Mouse (Mus musculus) lung, embryonic 16.5 days (tissue): ENCODE data around the gene Yy1. TPM values are rescaled to one million over a fixed set of nuclear protein-coding genes. Genes with fewer than 3 reads are reported as not detected.

ENCODE experiments used
- ATAC-seq: fragments of 200-750 bp; cut with Nextera tagmentation; 2 replicates; pipeline ENCODE4 v1.8.0; 2017; ENCODE audit warnings: low read depth, mild to moderate bottlenecking, moderate library complexity
- H3K27ac ChIP-seq: fragments of 300-500 bp; sonication (generic); 2 replicates; pipeline ENCODE4 v1.5.1; 2014; ENCODE audit warnings: mild to moderate bottlenecking, control low read depth, low read length
- H3K27me3 ChIP-seq: fragments of 300-500 bp; sonication (generic); 2 replicates; pipeline ENCODE4 v1.6.1; 2014; ENCODE audit warnings: low read depth, low read length, mixed read lengths; ENCODE audit not compliant: control insufficient read depth, insufficient read depth
- H3K36me3 ChIP-seq: fragments of 300-500 bp; sonication (generic); 2 replicates; pipeline ENCODE4 v1.6.1; 2014; ENCODE audit warnings: low read length; ENCODE audit not compliant: control insufficient read depth, insufficient read depth
- H3K4me1 ChIP-seq: fragments of 300-500 bp; sonication (generic); replicated peaks from 2 replicates; pipeline ENCODE4 v1.6.1; 2014; ENCODE audit warnings: low read length, mixed read lengths; ENCODE audit not compliant: control insufficient read depth, insufficient read depth
- H3K4me2 ChIP-seq: fragments of 300-500 bp; sonication (generic); 2 replicates; pipeline ENCODE4 v1.6.1; 2014; ENCODE audit warnings: low read depth, low read length, control low read depth
- H3K4me3 ChIP-seq: fragments of 300-500 bp; sonication (generic); 2 replicates; pipeline ENCODE4 v1.5.1; 2014; ENCODE audit warnings: mild to moderate bottlenecking, low read length, control low read depth
- H3K9ac ChIP-seq: fragments of 300-500 bp; sonication (generic); 2 replicates; pipeline ENCODE4 v1.6.1; 2014; ENCODE audit warnings: low read length, control low read depth
- H3K9me3 ChIP-seq: fragments of 300-500 bp; sonication (generic); 2 replicates; pipeline ENCODE4 v1.6.1; 2016; ENCODE audit warnings: low read length; ENCODE audit not compliant: control insufficient read depth
- WGBS: fragments of 180-500 bp; shearing (Covaris S2); extraction: QIAGEN DNeasy Blood & Tissue Kit; methylation state at CpG from one replicate; pipeline ENCODE4 v1.1.7; 2014; 5-methylcytosine and 5-hydroxymethylcytosine counted together
- polyA plus RNA-seq: library from polyadenylated mRNA; unstranded; fragments of >200 nt; fragmentation: Nextera tagmentation; extraction: Ambion mirVana; gene quantifications from 2 replicates; pipeline ENCODE4 v1.2.1, GENCODE M21; 2015

Gene Yy1
- polyA plus RNA-seq, 1 experiment from 2014 or later = 14.6 TPM

DNA sequence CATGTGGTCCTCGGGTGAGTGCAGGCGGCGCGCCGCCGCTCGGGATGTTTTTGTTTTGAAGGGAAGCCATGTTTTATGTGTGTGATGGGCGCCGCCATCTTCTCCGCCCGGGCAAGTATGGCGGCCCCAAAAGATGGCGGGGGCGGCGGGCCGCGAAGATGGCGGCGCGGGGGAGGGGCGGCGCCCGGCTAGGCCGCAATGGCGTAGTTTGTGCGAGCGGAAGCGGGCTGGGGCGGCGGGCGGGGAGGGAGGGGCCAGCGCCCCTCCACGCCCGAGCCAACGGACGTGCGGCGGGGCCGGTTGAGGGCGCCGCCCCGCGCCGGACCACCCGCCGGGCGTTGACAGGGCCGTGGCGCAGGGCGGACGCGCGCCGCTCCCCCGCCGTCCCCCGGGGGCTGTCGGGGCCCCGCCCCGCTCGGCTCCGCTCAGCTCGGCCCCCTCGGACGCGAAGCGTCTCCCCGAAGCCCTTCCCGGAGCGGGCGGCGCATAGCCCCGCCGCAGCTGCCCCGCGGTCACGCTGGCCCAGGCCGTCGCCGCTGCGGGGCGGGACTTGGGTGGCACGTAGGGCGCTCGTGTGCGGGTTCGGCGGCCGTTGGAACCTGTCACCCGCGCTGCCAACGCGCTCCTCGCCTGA is 1.4 kb downstream of the Yy1 start:
- H3K36me3 ChIP-seq = no peaks in the 10 kb centered on the region; the same call in 1 of the 2 replicates
- peak overlapping the region; percentile 84 for H3K4me2 ChIP-seq
- no peaks in the 10 kb centered on the region for H3K27me3 ChIP-seq
- WGBS = under 1% methylated on average over 57 of the region's 94 CpGs
- H3K4me3 ChIP-seq = peak overlapping the region; percentile 98
- peaks cover 17% of the 10 kb centered on the region for H3K4me1 ChIP-seq
- peak overlapping the region; percentile 99 for H3K27ac ChIP-seq
- H3K9ac ChIP-seq = peak overlapping the region; percentile 96
- no peaks in the 10 kb centered on the region for H3K9me3 ChIP-seq
- peak; percentile 67 for ATAC-seq

DNA sequence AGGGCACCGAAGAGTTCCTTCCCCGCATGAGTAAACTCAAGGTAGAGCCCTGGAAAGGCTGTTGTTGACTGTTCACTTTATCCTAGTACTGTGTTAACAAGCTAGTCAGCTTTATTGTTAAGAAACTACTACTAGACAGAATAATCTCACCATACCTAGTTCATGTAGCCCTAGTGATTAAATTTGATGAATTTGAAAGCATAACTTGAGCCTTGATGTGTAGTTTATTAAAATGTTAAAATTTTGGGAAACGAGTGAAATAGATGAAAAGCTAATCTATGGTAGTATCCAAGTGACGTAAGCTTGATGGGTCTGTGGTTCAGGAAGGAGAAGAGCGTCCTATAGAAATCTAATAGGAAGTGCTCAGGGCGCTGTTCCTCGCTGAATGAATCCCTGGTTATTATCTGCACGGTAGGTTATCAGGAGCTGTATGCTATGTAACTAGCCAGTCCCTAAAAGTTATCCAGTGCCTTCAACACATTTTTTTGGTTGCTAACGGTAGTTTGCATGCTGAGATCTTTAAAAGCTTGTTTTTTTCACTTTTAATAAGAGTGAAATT is 2.3 kb downstream of the Yy1 start:
- H3K9me3 ChIP-seq = no peaks in the 10 kb centered on the region
- peaks cover 2% of the 10 kb centered on the region; the same call in 1 of the 2 replicates for H3K36me3 ChIP-seq
- no peaks in the 10 kb centered on the region for H3K27me3 ChIP-seq
- peak overlapping the region; percentile 96 for H3K9ac ChIP-seq
- peak overlapping the region; percentile 98 for H3K4me3 ChIP-seq
- no peak for ATAC-seq
- H3K4me2 ChIP-seq = peak overlapping the region; percentile 84
- peaks cover 20% of the 10 kb centered on the region for H3K4me1 ChIP-seq
- peak overlapping the region; percentile 99 for H3K27ac ChIP-seq
- 6% methylated on average over 9 of the region's 9 CpGs for whole genome bisulfite sequencing

- WGBS = 66% methylated on average over 2 of the region's 2 CpGs
- Histone ChIP-seq H3K4me2 (no peak overlapping the region), H3K27ac (no peak overlapping the region), H3K27me3 (no peaks in the 10 kb centered on the region), H3K4me1 (peaks cover 19% of the 10 kb centered on the region), H3K9ac (no peak overlapping the region), H3K36me3 (peaks cover 2% of the 10 kb centered on the region; the same call in 1 of the 2 replicates), H3K4me3 (no peak overlapping the region), H3K9me3 (no peaks in the 10 kb centered on the region)
- ATAC-seq = peak; percentile 38; the same call in 1 of the 2 replicates
Measured at GRCm38 (mm10) chr12:108801613-108802012, 8.8 kb downstream of the Yy1 start.

DNA sequence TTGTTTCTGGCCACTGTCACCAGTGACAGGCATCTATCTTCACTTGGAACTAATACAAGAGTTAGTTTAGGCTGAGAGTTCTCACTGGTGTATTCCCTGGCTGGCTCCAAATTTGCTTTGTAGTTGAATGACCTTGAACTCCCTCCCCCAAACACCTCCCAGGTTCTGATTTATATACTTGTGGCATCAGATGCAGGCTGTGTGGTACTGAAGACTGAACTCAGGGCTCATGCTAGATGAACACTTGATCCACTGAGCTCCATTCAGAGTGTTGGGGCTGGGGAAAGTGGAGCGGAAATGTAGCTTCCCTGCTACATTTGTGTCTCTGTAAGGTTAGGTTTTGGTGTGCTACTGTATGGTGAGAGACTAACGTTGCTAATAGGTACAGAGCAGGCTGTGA is 11.6 kb downstream of the Yy1 start:
- Histone ChIP-seq H3K27me3 (no peaks in the 10 kb centered on the region), H3K4me1 (peaks cover 15% of the 10 kb centered on the region), H3K4me3 (no peak overlapping the region), H3K9ac (no peak overlapping the region), H3K9me3 (no peaks in the 10 kb centered on the region), H3K27ac (no peak overlapping the region), H3K36me3 (peaks cover 2% of the 10 kb centered on the region; the same call in 1 of the 2 replicates), H3K4me2 (no peak overlapping the region)
- no peak for ATAC-seq
- 86% methylated on average over 2 of the region's 2 CpGs for WGBS

- no peak overlapping the region for H3K9ac ChIP-seq
- H3K4me1 ChIP-seq = no peaks in the 10 kb centered on the region
- H3K4me3 ChIP-seq = no peak overlapping the region
- no peak overlapping the region for H3K4me2 ChIP-seq
- H3K9me3 ChIP-seq = no peaks in the 10 kb centered on the region
- 66% methylated on average over 2 of the region's 2 CpGs for WGBS
- H3K36me3 ChIP-seq = 0 out of 2 replicates have a peak, but pooled peaks cover 3% of the 10 kb centered on the region
- no peak for ATAC-seq
- no peaks in the 10 kb centered on the region for H3K27me3 ChIP-seq
- no peak overlapping the region for H3K27ac ChIP-seq
Measured at GRCm38 (mm10) chr12:108808465-108808864, 15.7 kb downstream of the Yy1 start.

DNA sequence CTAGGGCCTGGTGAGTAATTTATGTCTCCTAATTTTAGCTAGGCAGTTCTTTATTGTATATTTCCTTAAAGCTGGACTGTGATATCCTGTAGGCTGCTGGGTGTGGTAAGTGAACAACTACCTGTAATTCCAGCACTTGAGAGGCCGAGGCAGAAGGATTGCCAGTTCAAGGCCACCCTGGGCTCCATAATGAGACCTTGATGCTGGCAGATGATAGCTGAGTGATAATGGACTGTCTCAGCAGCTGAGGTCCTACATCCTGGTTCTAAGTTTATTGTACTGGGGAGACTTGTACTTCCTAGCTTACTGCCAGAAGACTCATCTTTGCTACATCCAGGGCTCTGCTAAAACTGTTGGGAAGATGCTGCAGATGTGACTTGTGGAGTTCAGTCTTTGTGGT is 17.0 kb downstream of the Yy1 start:
- no peaks in the 10 kb centered on the region for H3K27me3 ChIP-seq
- no peak overlapping the region for H3K9ac ChIP-seq
- no peak overlapping the region for H3K27ac ChIP-seq
- H3K4me1 ChIP-seq = no peaks in the 10 kb centered on the region
- H3K36me3 ChIP-seq = peaks cover 9% of the 10 kb centered on the region
- H3K4me2 ChIP-seq = no peak overlapping the region
- ATAC-seq = no peak
- no peak overlapping the region for H3K4me3 ChIP-seq
- 70% methylated on average over 1 of the region's 1 CpGs for WGBS
- H3K9me3 ChIP-seq = no peaks in the 10 kb centered on the region

DNA sequence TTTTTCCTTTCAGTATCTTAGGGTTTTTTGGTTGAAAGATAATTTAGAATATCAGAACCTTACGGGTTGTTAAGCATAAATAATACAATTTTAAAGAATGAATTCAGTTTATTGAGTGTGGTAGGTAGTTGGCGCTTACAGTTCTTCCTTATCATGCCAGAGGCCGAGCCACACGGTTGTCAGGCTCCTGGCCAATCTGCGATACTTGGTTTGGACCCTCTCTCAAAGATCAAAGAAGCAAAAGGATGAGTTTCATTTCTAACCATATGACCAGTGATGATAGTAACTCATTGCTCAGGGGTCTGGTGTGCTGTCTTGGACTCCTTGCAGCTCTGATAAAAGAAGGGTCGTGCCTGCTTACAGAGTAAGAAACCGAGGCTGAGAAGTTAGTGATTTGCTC is 17.5 kb downstream of the Yy1 start:
- Histone ChIP-seq H3K4me2 (no peak overlapping the region), H3K27me3 (no peaks in the 10 kb centered on the region), H3K36me3 (peaks cover 9% of the 10 kb centered on the region), H3K9me3 (no peaks in the 10 kb centered on the region), H3K27ac (no peak overlapping the region), H3K4me3 (no peak overlapping the region), H3K4me1 (no peaks in the 10 kb centered on the region), H3K9ac (no peak overlapping the region)
- 73% methylated on average over 7 of the region's 7 CpGs for WGBS
- no peak for ATAC-seq

- H3K4me3 ChIP-seq = no peak overlapping the region
- H3K9ac ChIP-seq = no peak overlapping the region
- ATAC-seq = no peak
- H3K4me2 ChIP-seq = no peak overlapping the region
- H3K27me3 ChIP-seq = no peaks in the 10 kb centered on the region
- 49% methylated on average over 2 of the region's 2 CpGs for whole genome bisulfite sequencing
- no peaks in the 10 kb centered on the region for H3K9me3 ChIP-seq
- H3K36me3 ChIP-seq = peaks cover 9% of the 10 kb centered on the region
- H3K4me1 ChIP-seq = no peaks in the 10 kb centered on the region
- no peak overlapping the region for H3K27ac ChIP-seq
Measured at GRCm38 (mm10) chr12:108811133-108811532, 18.4 kb downstream of the Yy1 start.

DNA sequence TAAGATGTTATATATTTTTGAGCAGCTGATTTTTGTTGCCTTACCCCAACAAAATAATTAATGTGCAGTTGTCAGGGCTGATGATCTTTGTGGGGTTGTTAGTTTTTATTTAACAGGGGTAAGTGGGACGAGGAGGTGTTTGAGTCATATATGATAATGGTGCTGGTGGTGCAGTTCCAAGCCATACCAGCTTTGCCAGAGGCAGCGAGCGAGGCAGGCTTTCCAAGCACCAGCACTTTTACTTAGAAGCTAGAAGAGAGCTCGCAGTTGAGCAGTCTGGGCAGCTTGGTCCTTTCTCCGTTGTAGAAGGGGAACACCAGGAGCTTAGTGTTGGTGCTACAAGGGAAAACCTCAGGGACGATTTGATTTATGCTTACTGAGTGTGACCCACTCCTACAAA is 19.7 kb downstream of the Yy1 start:
- no peak for ATAC-seq
- Histone ChIP-seq H3K4me3 (no peak overlapping the region), H3K4me2 (no peak overlapping the region), H3K27ac (no peak overlapping the region), H3K9me3 (no peaks in the 10 kb centered on the region), H3K27me3 (no peaks in the 10 kb centered on the region), H3K36me3 (peaks cover 13% of the 10 kb centered on the region), H3K4me1 (no peaks in the 10 kb centered on the region), H3K9ac (no peak overlapping the region)
- 86% methylated on average over 6 of the region's 6 CpGs for WGBS
